Mouse (Mus musculus) ES-E14 (cell line): Measurements from ENCODE around the gene Gal3st4.

Experiments used
- CHD2 ChIP-seq: IDR thresholded peaks from 2 replicates; pipeline ENCODE4 v1.6.1; 2014; ENCODE audit warnings: mild to moderate bottlenecking, low read depth, low read length, inconsistent platforms
- HCFC1 ChIP-seq: IDR thresholded peaks from 2 replicates; pipeline ENCODE4 v1.6.1; 2012; ENCODE audit warnings: low read length, inconsistent platforms, borderline replicate concordance; ENCODE audit not compliant: insufficient read depth
- MAFK ChIP-seq: IDR thresholded peaks from 2 replicates; pipeline ENCODE4 v1.6.1; 2014; ENCODE audit warnings: mild to moderate bottlenecking, low read depth, low read length, inconsistent platforms; ENCODE audit not compliant: insufficient read depth
- ZC3H11A ChIP-seq: IDR thresholded peaks from 2 replicates; pipeline ENCODE4 v1.6.1; 2012; ENCODE audit warnings: low read depth, mild to moderate bottlenecking, inconsistent platforms, low read length, borderline replicate concordance
- ZNF384 ChIP-seq: IDR thresholded peaks from 2 replicates; pipeline ENCODE4 v1.6.1; 2012; ENCODE audit warnings: low read depth, low read length, inconsistent platforms

- TF ChIP-seq HCFC1 (no peak), ZC3H11A (no peak), ZNF384 (no peak), MAFK (no peak), CHD2 (no peak)
These were observed 38.4 kb downstream of the Gal3st4 start for GRCm38 (mm10) chr5:138234224-138234623.
